9 mouse cellular contexts compared by ENCODE assay signal in the genomic region with DNA sequence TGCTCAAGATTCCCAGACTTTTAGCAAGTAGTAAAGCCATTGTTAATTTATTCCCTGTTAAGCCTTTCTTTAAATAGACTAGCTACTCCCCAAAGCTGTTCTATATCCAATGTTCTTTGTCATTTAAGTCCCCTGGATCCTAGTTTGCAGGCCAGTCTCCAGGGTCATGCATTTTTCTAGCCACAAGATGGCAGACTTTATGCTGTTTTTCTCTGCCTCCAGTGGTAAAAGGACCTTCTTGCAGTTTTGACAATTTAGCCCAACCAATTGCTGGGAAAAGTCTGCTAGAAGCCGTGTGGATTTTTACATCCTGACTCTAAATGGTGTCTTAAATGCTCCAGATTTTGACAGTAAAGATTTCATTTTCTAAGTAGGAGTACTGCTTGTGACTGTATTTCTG.
A peak's percentile ranks its signal among the peaks of the same experiment; 100 is the strongest.
DNase-seq lines count a peak whose midpoint lies in the region; ATAC-seq and TF ChIP-seq lines count a peak whose summit lies in the region.
"Had no signal": no experiment of that assay in that cellular context is flagged by ENCODE, and none has a peak within 500 bp of the region (broad histone marks: within the 10 kb centered on the region; RNA-seq: fewer than 3 reads in every experiment).

No protein-coding gene starts in this region.

- H3K4me1 ChIP-seq in CH12.LX (ENCODE audit: control insufficient read depth in 1 of 2, insufficient read depth in 2 of 2): no peaks in the 10 kb centered on the region
- no peaks in the 10 kb centered on the region for H3K4me1 ChIP-seq in embryonic facial prominence, embryonic 10.5 days
- H3K4me1 ChIP-seq: embryonic facial prominence, embryonic 13.5 days had no signal

- dilution Hi-C loops in CH12.LX (cut with MboI; ENCODE audit: extremely low pct_ligation_motif_present, extremely low pct_unique_long_range_greater_than_20kb, low sequenced_read_pairs): no loop called here

- no peaks in the 10 kb centered on the region for H3K27me3 ChIP-seq in CH12.LX (replicated peaks)
- no peaks in the 10 kb centered on the region for H3K27me3 ChIP-seq in embryonic facial prominence, embryonic 10.5 days (replicated peaks; ENCODE audit: low read depth, poor library complexity, severe bottlenecking)
- H3K27me3 ChIP-seq: embryonic facial prominence, embryonic 13.5 days had no signal

- no peaks in the 10 kb centered on the region for H3K79me2 ChIP-seq in CH12.LX (replicated peaks; ENCODE audit: control insufficient read depth, extremely low read depth, insufficient read depth, poor library complexity, severe bottlenecking)

- 26% methylated on average over 1 of the region's 1 CpGs for WGBS in embryonic facial prominence, embryonic 10.5 days

- in situ Hi-C loops in CH12.LX (cut with MboI; ENCODE audit: low pct_ligation_motif_present, low pct_unique_long_range_greater_than_20kb, low sequenced_read_pairs): no loop called here

- ATAC-seq in hematopoietic stem cell, adult 5-6 weeks (replicated peaks in 1 of 2; ENCODE audit: insufficient read depth in 1 of 2, low FRiP score in 2 of 2, low TSS enrichment in 1 of 2, low read depth in 1 of 2, poor library complexity in 2 of 2, severe bottlenecking in 2 of 2): peak; percentile 67 to 72; a peak in 3 of 4 replicates

- no peak for TF ChIP-seq EP300 in CH12.LX (IDR thresholded peaks at IDR 0.05; ENCODE audit: low read length)

- peak; percentile 60 for DNase-seq in CH12.LX (ENCODE audit: extremely low read depth)
- DNase-seq in adipocyte (ENCODE audit: low spot score): peak; percentile 86
- peak; percentile 58 for DNase-seq in embryonic facial prominence, embryonic 10.5 days (ENCODE audit: low spot score)
- DNase-seq in layer of hippocampus, adult 11-12 months (ENCODE audit: low spot score): peak; percentile 75
- DNase-seq in lung, postnatal 10 days: peak; percentile 71
- peak; percentile 81 to 86 for DNase-seq in right cerebral cortex, postnatal 10 days (ENCODE audit: low spot score in 2 of 2)
- DNase-seq in thymus, postnatal 0 days (ENCODE audit: low spot score): no peak

- H3K4me2 ChIP-seq in CH12.LX (ENCODE audit: insufficient read depth, low read depth, poor library complexity, severe bottlenecking): no peak overlapping the region
- H3K4me2 ChIP-seq: embryonic facial prominence, embryonic 13.5 days had no signal

- TF ChIP-seq RAD21 in CH12.LX (IDR thresholded peaks at IDR 0.05; ENCODE audit: low read depth, low read length): peak; percentile 71

- H3K9me3 ChIP-seq in CH12.LX (replicated peaks; ENCODE audit: low read length): no peaks in the 10 kb centered on the region
- no peaks in the 10 kb centered on the region for H3K9me3 ChIP-seq in embryonic facial prominence, embryonic 10.5 days
- H3K9me3 ChIP-seq: embryonic facial prominence, embryonic 13.5 days had no signal

- no peak overlapping the region for H3K27ac ChIP-seq in CH12.LX (ENCODE audit: insufficient read depth, low read depth)
- no peak overlapping the region for H3K27ac ChIP-seq in embryonic facial prominence, embryonic 10.5 days (replicated peaks)
- H3K27ac ChIP-seq: embryonic facial prominence, embryonic 13.5 days had no signal

- peak; percentile 24 to 79; a peak in 2 of 4 replicates for TF ChIP-seq CTCF in CH12.LX (conservative IDR thresholded peaks at IDR 0.05 in 1 of 2, IDR thresholded peaks at IDR 0.05 in 1 of 2; ENCODE audit: low read depth in 2 of 2, low read length in 2 of 2)

- no peak overlapping the region for H3K9ac ChIP-seq in CH12.LX (ENCODE audit: insufficient read depth, low read depth)
- H3K9ac ChIP-seq: embryonic facial prominence, embryonic 13.5 days had no signal

- H3K4me3 ChIP-seq in CH12.LX (replicated peaks in 1 of 3; ENCODE audit: low read depth in 2 of 3, low read length in 2 of 3, poor library complexity in 1 of 3): no peak overlapping the region
- no peak overlapping the region for H3K4me3 ChIP-seq in embryonic facial prominence, embryonic 10.5 days
- H3K4me3 ChIP-seq: embryonic facial prominence, embryonic 13.5 days had no signal

- H3K36me3 ChIP-seq in CH12.LX (replicated peaks in 1 of 2; ENCODE audit: control insufficient read depth in 1 of 2, insufficient read depth in 1 of 2, low read length in 1 of 2): no peaks in the 10 kb centered on the region
- no peaks in the 10 kb centered on the region for H3K36me3 ChIP-seq in embryonic facial prominence, embryonic 10.5 days (replicated peaks)
- H3K36me3 ChIP-seq: embryonic facial prominence, embryonic 13.5 days had no signal

- no peak for TF ChIP-seq POLR2A in CH12.LX (IDR thresholded peaks at IDR 0.05; ENCODE audit: low read depth, low read length)

TF ChIP-seq in CH12.LX, 34 proteins besides CTCF, POLR2A, EP300 and RAD21:
- TF ChIP-seq UBTF (IDR thresholded peaks at IDR 0.05; ENCODE audit: low read depth, low read length): no peak
- TF ChIP-seq SMC3 (IDR thresholded peaks at IDR 0.05; ENCODE audit: low read depth, low read length): peak; percentile 68
TF ChIP-seq in CH12.LX: peak in this region for 1.
